Mouse (Mus musculus) forebrain, embryonic 16.5 days (tissue): ENCODE results near the gene Wbp1l. TPM values are rescaled to one million over a fixed set of nuclear protein-coding genes. Genes with fewer than 3 reads are reported as not detected.
A peak's percentile ranks its signal among the peaks of the same experiment; 100 is the strongest.
"Not testable (repeated sequence)": the region's sequence is repeated elsewhere in the genome, so short reads cannot be mapped to it uniquely, and the experiment has no call there.

Experiments used
- ATAC-seq: fragments of 200-750 bp; cut with Nextera tagmentation; 2 replicates; pipeline ENCODE4 v1.8.0; 2017; ENCODE audit warnings: mild to moderate bottlenecking, moderate library complexity
- H3K27ac ChIP-seq: fragments of 300-500 bp; sonication (generic); 2 replicates; pipeline ENCODE4 v1.5.1; 2014; ENCODE audit warnings: low read length, control low read depth
- H3K27me3 ChIP-seq: fragments of 300-500 bp; sonication (generic); replicated peaks from 2 replicates; pipeline ENCODE4 v1.6.1; 2014; ENCODE audit warnings: low read length; ENCODE audit not compliant: control insufficient read depth, insufficient read depth
- H3K36me3 ChIP-seq: fragments of 300-500 bp; sonication (generic); 2 replicates; pipeline ENCODE4 v1.6.1; 2014; ENCODE audit not compliant: control insufficient read depth, insufficient read depth
- H3K4me1 ChIP-seq: fragments of 300-500 bp; sonication (generic); replicated peaks from 2 replicates; pipeline ENCODE4 v1.6.1; 2014; ENCODE audit warnings: low read length; ENCODE audit not compliant: control insufficient read depth, insufficient read depth
- H3K4me2 ChIP-seq: fragments of 300-500 bp; sonication (generic); 2 replicates; pipeline ENCODE4 v1.6.1; 2014; ENCODE audit warnings: mild to moderate bottlenecking, low read length, control low read depth
- H3K4me3 ChIP-seq: fragments of 300-500 bp; sonication (generic); replicated peaks from 2 replicates; pipeline ENCODE4 v1.5.1; 2014; ENCODE audit warnings: mild to moderate bottlenecking, low read length, control low read depth
- H3K9ac ChIP-seq: fragments of 300-500 bp; sonication (generic); replicated peaks from 2 replicates; pipeline ENCODE4 v1.6.1; 2014; ENCODE audit warnings: low read depth, low read length, control low read depth
- H3K9me3 ChIP-seq: fragments of 300-500 bp; sonication (generic); 2 replicates; pipeline ENCODE4 v1.6.1; 2016; ENCODE audit warnings: low read length; ENCODE audit not compliant: control insufficient read depth
- WGBS: fragments of 180-500 bp; shearing (Covaris S2); extraction: QIAGEN DNeasy Blood & Tissue Kit; methylation state at CpG from one replicate; pipeline ENCODE4 v1.1.7; 2014; 5-methylcytosine and 5-hydroxymethylcytosine counted together
- polyA plus RNA-seq: library from polyadenylated mRNA; unstranded; fragments of >200 nt; fragmentation: Nextera tagmentation; extraction: Ambion mirVana; gene quantifications from 2 replicates; pipeline ENCODE4 v1.2.1, GENCODE M21; 2015

Wbp1l gene
- polyA plus RNA-seq, 1 experiment from 2014 or later: 39.1 TPM

DNA sequence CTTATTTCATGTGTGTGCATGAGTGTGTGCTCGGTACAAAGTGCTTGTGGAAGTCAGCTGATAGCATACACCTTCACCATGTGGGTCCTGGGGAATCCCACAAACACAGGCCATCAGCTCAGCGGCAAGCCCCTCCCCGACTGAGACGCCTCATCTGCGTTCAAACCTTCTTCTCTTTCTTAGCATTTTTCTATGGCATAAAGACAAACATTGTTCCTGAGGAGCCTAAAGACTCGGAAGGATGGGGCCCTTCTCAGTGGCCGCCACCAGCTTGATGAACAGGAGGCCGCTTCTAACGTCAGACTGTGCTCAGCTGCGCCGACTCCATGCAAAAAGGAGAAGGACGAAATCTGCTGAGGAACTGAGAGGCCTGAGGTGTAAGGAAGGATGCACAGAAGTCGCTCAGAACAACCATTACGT, 34.8 kb upstream of the Wbp1l start:
- 71% methylated on average over 14 of the region's 14 CpGs for WGBS
- Histone ChIP-seq H3K27ac (no peak overlapping the region), H3K4me2 (no peak overlapping the region), H3K9ac (no peak overlapping the region), H3K4me1 (peaks cover 4% of the 10 kb centered on the region), H3K4me3 (no peak overlapping the region), H3K36me3 (no peaks in the 10 kb centered on the region), H3K27me3 (no peaks in the 10 kb centered on the region), H3K9me3 (no peaks in the 10 kb centered on the region)
- ATAC-seq: no peak

DNA sequence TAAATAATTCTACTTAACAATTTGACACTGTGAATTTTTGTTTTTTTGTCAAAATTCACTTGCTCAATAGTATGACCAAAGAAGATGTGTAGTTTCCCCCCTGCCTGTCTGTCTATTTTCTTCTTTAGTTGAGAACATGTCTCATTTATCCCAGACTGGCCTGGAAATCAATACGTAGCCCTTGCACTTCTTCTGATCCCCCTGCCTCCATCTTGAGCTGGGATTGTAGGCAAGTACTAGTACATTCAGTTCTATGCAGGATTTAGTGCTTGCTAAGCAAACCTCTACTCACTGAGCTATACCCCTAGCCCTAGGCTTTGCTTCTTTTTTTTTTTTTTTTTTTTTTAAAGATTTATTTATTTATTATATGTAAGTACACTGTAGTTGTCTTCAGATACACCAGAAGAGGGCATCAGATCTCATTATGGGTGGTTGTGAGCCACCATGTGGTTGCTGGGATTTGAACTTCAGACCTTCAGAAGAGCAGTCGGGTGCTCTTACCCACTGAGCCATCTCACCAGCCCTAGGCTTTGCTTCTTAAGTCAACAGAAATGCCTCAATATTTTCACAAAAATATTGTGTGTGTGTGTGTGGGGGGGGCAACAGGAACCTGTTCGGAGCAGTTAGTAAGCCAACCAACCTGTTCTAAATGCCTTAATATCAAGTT, 27.5 kb upstream of the Wbp1l start:
- not testable (repeated sequence) for H3K9me3 ChIP-seq, H3K36me3 ChIP-seq, ATAC-seq, H3K27me3 ChIP-seq, H3K27ac ChIP-seq
- 78% methylated on average over 3 of the region's 3 CpGs for WGBS
- peaks cover 25% of the 10 kb centered on the region for H3K4me1 ChIP-seq
- peak overlapping the region; percentile 87 for H3K4me2 ChIP-seq
- peak overlapping the region; percentile 80; the same call in 1 of the 2 replicates for H3K9ac ChIP-seq
- H3K4me3 ChIP-seq: peak overlapping the region; percentile 61

DNA sequence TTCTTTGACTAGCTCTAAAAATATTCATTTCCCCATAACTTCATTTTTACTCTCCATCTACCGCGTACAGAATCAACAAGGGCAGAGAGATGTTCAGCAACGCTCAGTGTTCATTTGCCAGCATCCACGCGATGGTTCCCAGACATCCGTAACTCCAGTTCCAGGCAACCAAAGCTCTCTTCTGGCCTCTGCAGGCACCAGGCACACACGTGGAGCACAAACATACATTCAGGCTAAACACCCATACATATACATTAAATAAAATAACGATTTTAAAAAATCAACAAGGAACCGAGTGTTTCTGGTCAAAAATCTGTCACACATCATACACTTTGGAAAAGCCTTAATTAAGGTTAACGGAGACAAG, 27.0 kb upstream of the Wbp1l start:
- WGBS: 10% methylated on average over 10 of the region's 10 CpGs
- Histone ChIP-seq H3K27me3 (no peaks in the 10 kb centered on the region), H3K4me3 (peak overlapping the region; percentile 61), H3K9me3 (no peaks in the 10 kb centered on the region), H3K4me2 (peak overlapping the region; percentile 87), H3K4me1 (peaks cover 25% of the 10 kb centered on the region), H3K27ac (no peak overlapping the region), H3K9ac (peak overlapping the region; percentile 80), H3K36me3 (no peaks in the 10 kb centered on the region)
- ATAC-seq: no peak

DNA sequence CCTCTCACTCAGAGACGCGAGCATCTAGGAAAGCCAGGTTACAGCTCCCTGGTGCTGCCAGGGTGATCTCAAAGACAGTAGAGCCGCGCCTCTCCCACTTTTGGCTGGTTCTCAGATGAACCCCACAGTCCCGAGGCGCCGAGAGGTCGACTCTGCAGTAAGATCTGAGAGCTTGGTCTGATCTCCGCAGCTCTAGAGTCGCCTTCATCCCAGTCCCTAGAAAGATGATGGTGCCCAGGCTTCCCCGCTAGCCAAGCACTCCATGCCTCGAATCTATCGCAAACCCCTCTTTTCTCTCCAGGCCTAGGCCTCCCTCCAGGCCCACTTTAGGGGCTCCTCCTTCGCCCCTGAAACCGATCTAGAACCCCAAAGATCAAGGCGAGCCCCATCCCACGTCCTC, 26.3 kb upstream of the Wbp1l start:
- Histone ChIP-seq H3K27me3 (no peaks in the 10 kb centered on the region), H3K4me2 (peak overlapping the region; percentile 87), H3K9ac (peak overlapping the region; percentile 80), H3K9me3 (no peaks in the 10 kb centered on the region), H3K27ac (peak overlapping the region; percentile 84), H3K36me3 (no peaks in the 10 kb centered on the region), H3K4me1 (peaks cover 25% of the 10 kb centered on the region), H3K4me3 (peak overlapping the region; percentile 61)
- WGBS: 0% methylated on average over 17 of the region's 17 CpGs
- peak; percentile 57 for ATAC-seq

DNA sequence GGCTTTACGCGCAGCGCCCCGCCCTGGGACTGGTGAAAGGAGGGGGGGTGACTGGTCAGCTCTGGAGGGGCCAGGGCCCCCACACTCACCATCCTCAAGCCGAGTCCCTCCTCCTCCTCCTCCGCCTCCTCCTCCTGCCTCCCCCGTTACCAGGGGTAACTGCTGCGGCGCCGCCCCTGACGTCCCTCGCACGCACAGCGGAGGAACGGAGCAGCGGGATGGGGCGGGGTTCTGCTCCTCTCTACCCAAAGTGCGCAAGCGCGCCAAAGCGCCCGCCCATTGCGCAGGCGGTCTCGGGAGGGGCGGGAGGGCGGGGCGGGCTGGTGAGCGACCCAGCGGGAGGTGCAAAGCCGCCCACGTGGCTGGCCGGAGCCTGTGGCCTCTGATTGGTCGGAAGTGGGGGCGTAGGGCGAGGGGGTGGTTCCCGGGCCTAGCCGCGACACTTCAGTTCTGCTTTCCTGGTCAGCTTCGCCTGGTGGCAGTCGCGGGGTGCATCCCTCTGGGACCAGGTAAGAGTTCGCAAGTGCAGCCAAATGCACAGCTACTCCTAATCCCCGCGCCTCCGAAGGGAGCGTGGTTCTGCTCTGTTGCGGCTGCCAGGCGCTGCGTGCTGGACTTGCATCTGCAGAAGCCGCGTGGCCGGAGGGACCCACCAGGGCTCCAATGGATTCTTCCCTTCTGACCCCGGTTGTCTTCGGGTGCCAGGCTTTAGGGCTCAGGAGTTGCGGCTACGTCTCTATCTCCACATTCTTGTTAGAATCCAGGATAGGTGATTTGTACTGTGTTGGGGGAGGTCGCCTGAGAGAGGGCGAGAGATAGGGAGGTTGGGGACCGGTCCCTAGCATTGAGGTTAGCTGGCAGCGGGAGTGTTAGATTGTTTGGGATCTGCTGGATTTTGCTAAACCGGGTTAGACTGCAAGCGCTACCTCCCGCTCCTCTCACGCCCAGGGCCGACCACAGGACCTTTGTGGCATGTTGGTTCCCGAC, 25.6 kb upstream of the Wbp1l start, which contains the start of the genes Arl3 and Sfxn2:
Gene Arl3, minus strand, starts transcription at position 248 of the 987 bp plus-strand sequence.
Gene Sfxn2, plus strand, starts transcription at position 415 of the 987 bp plus-strand sequence.
- H3K36me3 ChIP-seq: no peaks in the 10 kb centered on the region
- H3K4me1 ChIP-seq: peaks cover 25% of the 10 kb centered on the region
- H3K9me3 ChIP-seq: no peaks in the 10 kb centered on the region
- peak within 1 kb of the TSS; percentile 61 for H3K4me3 ChIP-seq
- WGBS: under 1% methylated on average over 54 of the region's 67 CpGs
- no peaks in the 10 kb centered on the region for H3K27me3 ChIP-seq
- peak within 1 kb of the TSS; percentile 90 for H3K4me2 ChIP-seq
- H3K9ac ChIP-seq: peak within 1 kb of the TSS; percentile 80
- H3K27ac ChIP-seq: peak within 1 kb of the TSS; percentile 84
- ATAC-seq: peak; percentile 98

DNA sequence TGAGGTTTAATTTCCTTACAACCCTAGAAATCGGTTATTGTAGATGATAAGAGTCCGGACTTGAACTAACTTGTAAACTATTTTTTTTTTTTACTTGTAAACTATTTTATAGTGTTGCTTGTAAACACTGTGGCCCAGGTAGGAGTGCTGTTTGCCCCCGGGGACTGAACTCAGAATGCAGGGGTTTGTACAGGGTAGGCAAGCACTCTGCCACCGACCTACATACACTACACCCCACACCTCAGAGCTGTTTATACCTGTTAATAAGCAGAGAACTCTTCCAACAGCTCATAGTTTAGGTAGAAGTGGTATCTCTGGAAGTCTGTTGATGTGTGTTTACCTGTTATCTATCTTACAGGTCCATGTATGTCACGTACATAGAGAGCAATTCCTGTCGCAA, 24.9 kb upstream of the Wbp1l start:
- no peak for ATAC-seq
- Histone ChIP-seq H3K27ac (no peak overlapping the region), H3K4me2 (peak overlapping the region; percentile 90), H3K9me3 (no peaks in the 10 kb centered on the region), H3K36me3 (no peaks in the 10 kb centered on the region), H3K9ac (peak overlapping the region; percentile 64; the same call in 1 of the 2 replicates), H3K4me3 (peak overlapping the region; percentile 61), H3K4me1 (peaks cover 25% of the 10 kb centered on the region), H3K27me3 (no peaks in the 10 kb centered on the region)
- WGBS: 47% methylated on average over 6 of the region's 6 CpGs

DNA sequence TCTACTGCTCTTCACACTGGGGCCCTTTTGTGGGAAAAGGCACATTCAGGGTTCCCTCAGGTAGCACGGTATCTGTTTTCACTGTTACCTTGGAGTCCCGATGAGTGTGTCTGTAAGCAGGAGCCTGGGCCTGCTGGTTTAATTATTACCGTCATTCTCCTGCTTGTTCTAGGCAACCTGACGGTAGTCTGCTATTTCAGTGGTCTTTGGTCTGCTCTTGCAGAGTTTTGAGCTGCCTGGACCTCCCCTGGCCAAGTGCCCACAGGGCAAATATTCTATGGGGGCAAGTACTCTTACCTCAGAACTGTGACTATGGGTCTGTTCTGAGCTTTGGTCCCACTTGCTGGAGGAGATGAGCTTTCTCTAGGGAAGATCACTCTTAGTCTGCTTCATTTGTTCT, 23.7 kb upstream of the Wbp1l start:
- Histone ChIP-seq H3K27ac (no peak overlapping the region), H3K36me3 (no peaks in the 10 kb centered on the region), H3K27me3 (no peaks in the 10 kb centered on the region), H3K4me2 (no peak overlapping the region), H3K4me3 (no peak overlapping the region), H3K4me1 (peaks cover 25% of the 10 kb centered on the region), H3K9ac (no peak overlapping the region), H3K9me3 (no peaks in the 10 kb centered on the region)
- 69% methylated on average over 4 of the region's 4 CpGs for WGBS
- no peak for ATAC-seq

DNA sequence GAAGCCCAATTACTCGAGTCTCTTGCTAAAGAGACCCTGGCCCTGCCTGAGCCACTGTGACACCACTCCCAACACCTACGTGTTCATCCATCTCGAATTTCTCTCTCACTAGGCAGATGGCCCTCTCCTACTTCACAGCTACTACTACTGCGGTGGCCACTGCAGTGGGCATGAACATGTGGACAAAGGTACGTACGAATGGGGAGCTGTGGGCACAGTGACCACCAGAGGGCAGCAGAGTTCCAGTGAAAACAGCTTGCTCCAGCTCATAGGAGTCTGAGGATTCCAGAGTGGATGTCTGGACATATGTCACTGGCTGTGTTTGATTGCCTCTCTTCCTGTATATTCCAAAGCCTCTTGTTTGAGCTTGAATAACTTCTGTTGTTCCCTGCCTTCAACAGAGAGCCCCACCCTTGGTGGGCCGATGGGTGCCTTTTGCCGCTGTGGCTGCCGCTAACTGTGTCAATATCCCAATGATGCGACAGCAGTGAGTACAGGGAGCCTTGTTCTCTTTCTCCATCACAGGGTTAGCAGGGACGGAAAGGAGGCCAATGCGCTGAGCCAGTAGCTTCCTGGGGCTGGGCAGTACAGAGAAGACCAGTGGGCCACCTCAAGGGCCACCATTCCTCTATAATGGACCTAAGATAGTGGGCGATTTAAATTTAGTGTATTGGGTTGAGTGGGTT, 10.9 kb upstream of the Wbp1l start:
- peak; percentile 67 for ATAC-seq
- H3K4me3 ChIP-seq: no peak overlapping the region
- 59% methylated on average over 13 of the region's 13 CpGs for WGBS
- H3K36me3 ChIP-seq: no peaks in the 10 kb centered on the region; the same call in none of the 2 replicates
- H3K4me2 ChIP-seq: no peak overlapping the region
- no peak overlapping the region for H3K27ac ChIP-seq
- H3K4me1 ChIP-seq: no peaks in the 10 kb centered on the region
- no peaks in the 10 kb centered on the region for H3K27me3 ChIP-seq
- no peak overlapping the region for H3K9ac ChIP-seq
- no peaks in the 10 kb centered on the region for H3K9me3 ChIP-seq

DNA sequence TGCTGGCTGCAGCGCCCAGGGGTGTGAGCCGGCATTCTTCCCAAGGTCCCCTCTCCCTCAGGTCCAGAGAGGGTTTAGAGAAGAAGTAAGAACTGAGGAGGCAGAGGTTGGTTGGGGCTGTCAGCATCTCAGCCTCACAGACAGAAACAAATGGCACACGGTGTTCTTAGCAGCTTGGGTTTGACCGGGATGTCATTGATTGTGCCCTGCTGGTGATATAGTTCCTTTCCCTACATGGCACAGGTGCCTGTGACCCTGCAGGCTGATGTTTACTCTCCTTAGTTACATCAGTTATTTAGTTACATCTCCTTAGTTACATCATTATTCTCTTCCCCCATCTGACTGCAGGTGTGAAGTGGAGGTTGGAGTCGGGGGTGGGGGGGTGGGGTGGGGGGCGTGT, 7.3 kb upstream of the Wbp1l start:
- Histone ChIP-seq H3K4me2 (no peak overlapping the region), H3K4me1 (no peaks in the 10 kb centered on the region), H3K36me3 (peaks cover 5% of the 10 kb centered on the region; the same call in 1 of the 2 replicates), H3K9me3 (no peaks in the 10 kb centered on the region), H3K27me3 (no peaks in the 10 kb centered on the region), H3K27ac (no peak overlapping the region), H3K9ac (no peak overlapping the region), H3K4me3 (no peak overlapping the region)
- ATAC-seq: no peak
- WGBS: 91% methylated on average over 6 of the region's 6 CpGs
